Mouse (Mus musculus) megakaryocyte, embryonic 14.5 days (primary cell): ENCODE measurements at regions not wholly inside any gene's neighbourhood (a gene's known extent, or its start where the extent isn't known, plus 50 kb on each side); places are given as distances from the start of the nearest gene placed in this dataset.

Source experiments
- FLI1 ChIP-seq: IDR thresholded peaks from 2 replicates; pipeline ENCODE4 v1.6.1; 2012; ENCODE audit warnings: low read length, inconsistent platforms, mixed read lengths
- GATA1 ChIP-seq: IDR thresholded peaks from 3 replicates; pipeline ENCODE4 v1.6.1; 2012; ENCODE audit warnings: mixed read lengths, low read length, inconsistent platforms, borderline replicate concordance

DNA sequence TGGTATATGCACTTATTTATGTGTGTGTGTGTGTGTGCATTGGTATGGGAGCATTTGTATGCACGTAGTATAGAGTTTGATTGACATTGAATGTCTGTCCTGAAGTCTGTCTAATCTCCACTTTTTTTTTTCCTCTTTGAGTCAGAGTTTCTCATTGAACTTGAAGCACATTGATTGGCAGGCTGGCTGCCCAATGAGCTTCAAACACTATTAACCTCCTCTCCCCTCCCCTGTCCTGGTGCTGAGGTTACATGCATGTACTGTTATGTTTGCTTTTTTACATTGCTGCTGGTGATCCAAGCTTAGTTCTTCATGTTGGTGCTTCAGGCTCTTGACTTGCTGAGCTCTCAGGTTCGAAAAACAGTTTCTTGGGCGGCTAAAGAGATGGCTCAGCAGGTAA is 166.6 kb downstream of the Pten start:
- no peak for TF ChIP-seq GATA1
- no peak for TF ChIP-seq FLI1
